Mouse (Mus musculus): ENCODE measurements around the gene AY358078. TPM values are rescaled to one million over a fixed set of nuclear protein-coding genes. Genes with fewer than 3 reads are reported as not detected.
"Not testable (repeated sequence)": the region's sequence is repeated elsewhere in the genome, so short reads cannot be mapped to it uniquely, and the experiment has no call there.

The AY358078 gene
- not detected in 2 replicates for polyA plus RNA-seq (2015; fragmentation: Nextera tagmentation; extraction: Ambion mirVana)

DNA sequence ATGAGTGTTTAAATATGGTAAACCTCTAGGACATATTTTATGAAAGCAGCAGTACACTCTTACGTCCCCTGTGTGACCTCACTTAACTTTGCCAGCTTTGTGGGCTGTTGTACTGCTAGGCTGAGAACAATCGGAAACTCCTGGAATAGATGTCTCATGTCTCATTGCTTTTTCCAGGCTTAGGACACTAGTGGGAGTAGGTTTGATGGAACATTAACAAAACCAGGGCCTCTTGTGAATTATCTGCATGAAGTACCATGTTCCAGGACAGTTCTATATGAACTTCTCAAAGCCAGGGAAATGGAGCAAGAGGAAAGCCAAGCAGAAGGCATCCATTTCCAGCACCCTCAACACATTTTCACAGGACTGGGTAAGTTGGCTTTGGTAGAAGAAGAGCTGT is at the start of gene AY358078:
Gene AY358078 (plus strand): TSS at position 301 of the 400 bp plus-strand sequence.
- no peak for ATAC-seq (ENCODE audit: low read depth)
- no peak within 1 kb of the TSS for H3K9ac ChIP-seq
- no peak within 1 kb of the TSS for H3K27ac ChIP-seq (replicated peaks)
- no peaks in the 10 kb centered on the region for H3K4me1 ChIP-seq (replicated peaks)
- no peak within 1 kb of the TSS for H3K4me3 ChIP-seq
- no peaks in the 10 kb centered on the region for H3K27me3 ChIP-seq
- WGBS, result 87% methylated on average over 2 of the region's 2 CpGs
- no peaks in the 10 kb centered on the region for H3K36me3 ChIP-seq
- no peak within 1 kb of the TSS for H3K4me2 ChIP-seq
- no peaks in the 10 kb centered on the region for H3K9me3 ChIP-seq

GRCm38 (mm10) chr14:51755944-51756343 is 43.9 kb upstream of the AY358078 start:
- 75% methylated on average over 2 of the region's 2 CpGs for WGBS
- Histone ChIP-seq H3K4me1 (replicated peaks) (no peaks in the 10 kb centered on the region), H3K9me3 (no peaks in the 10 kb centered on the region), H3K4me2 (no peak overlapping the region), H3K36me3 (no peaks in the 10 kb centered on the region), H3K27ac (replicated peaks) (no peak overlapping the region), H3K27me3 (no peaks in the 10 kb centered on the region), H3K4me3 (no peak overlapping the region), H3K9ac (no peak overlapping the region)
- ATAC-seq (ENCODE audit: low read depth), result no peak

DNA sequence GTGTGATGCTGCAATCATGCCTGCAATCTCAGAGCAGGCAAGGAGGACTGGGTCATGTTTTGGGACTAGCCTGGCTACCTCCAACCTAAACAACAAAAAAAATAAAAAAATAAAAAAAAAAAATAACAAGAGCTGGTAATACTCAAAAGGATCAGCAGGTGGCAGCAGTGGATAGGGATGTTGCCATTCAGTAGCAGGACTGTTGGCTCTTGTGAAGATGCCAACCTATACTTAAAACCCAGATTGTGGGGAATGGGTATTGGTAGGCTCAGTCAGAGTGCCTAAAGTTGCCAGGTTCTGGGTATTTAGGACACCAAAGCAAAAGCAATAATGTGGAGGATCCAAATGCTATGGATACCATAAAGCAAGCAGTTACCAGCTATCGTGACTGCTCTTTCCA is 28.5 kb upstream of the AY358078 start:
- not testable (repeated sequence) for H3K4me1 ChIP-seq (replicated peaks); H3K36me3 ChIP-seq; H3K27ac ChIP-seq (replicated peaks); H3K4me3 ChIP-seq; H3K9ac ChIP-seq; H3K9me3 ChIP-seq; H3K4me2 ChIP-seq; H3K27me3 ChIP-seq
- ATAC-seq (ENCODE audit: low read depth), result peak; percentile 59; the same call in 1 of the 2 replicates
- 84% methylated on average over 1 of the region's 1 CpGs for WGBS

DNA sequence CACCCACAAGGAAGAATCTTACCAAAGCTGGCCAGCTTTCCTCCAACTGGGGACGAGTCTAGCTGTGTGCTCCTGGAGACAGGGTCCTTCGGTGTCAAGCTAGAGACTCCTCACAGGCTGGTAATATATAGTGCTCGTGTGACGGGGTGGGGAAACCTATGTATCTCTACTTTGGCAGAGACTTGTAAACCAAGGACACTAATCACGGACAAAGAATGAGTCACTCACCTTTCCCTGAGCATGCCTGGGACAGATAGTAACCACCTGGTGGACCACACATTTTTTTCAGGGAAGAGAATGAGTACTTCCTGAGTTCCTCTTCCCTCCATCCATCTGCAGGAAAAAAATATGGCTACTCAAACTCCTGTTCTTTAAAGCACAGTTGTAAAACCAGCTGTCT is 26.4 kb upstream of the AY358078 start, which contains the start of gene Ang4:
Gene Ang4 (minus strand): TSS at position 101 of the 400 bp plus-strand sequence.
- H3K4me3 ChIP-seq, result no peak within 1 kb of the TSS
- H3K36me3 ChIP-seq, result no peaks in the 10 kb centered on the region
- WGBS, result 84% methylated on average over 5 of the region's 5 CpGs
- H3K9ac ChIP-seq, result no peak within 1 kb of the TSS
- no peak for ATAC-seq (ENCODE audit: low read depth)
- no peaks in the 10 kb centered on the region for H3K27me3 ChIP-seq
- H3K9me3 ChIP-seq, result no peaks in the 10 kb centered on the region
- H3K4me1 ChIP-seq (replicated peaks), result no peaks in the 10 kb centered on the region
- no peak within 1 kb of the TSS for H3K27ac ChIP-seq (replicated peaks)
- H3K4me2 ChIP-seq, result no peak within 1 kb of the TSS

- H3K4me2 ChIP-seq, result no peak overlapping the region
- H3K9me3 ChIP-seq, result no peaks in the 10 kb centered on the region
- H3K9ac ChIP-seq, result no peak overlapping the region
- no peak overlapping the region for H3K27ac ChIP-seq (replicated peaks)
- H3K4me1 ChIP-seq (replicated peaks), result no peaks in the 10 kb centered on the region
- WGBS, result 91% methylated on average over 1 of the region's 1 CpGs
- ATAC-seq (ENCODE audit: low read depth), result no peak
- H3K36me3 ChIP-seq, result no peaks in the 10 kb centered on the region
- no peaks in the 10 kb centered on the region for H3K27me3 ChIP-seq
- H3K4me3 ChIP-seq, result no peak overlapping the region
Measured at GRCm38 (mm10) chr14:51777791-51778190, 22.1 kb upstream of the AY358078 start.

- Histone ChIP-seq H3K27ac (replicated peaks) (no peak overlapping the region), H3K9me3 (no peaks in the 10 kb centered on the region), H3K27me3 (no peaks in the 10 kb centered on the region), H3K36me3 (no peaks in the 10 kb centered on the region), H3K9ac (no peak overlapping the region), H3K4me2 (no peak overlapping the region), H3K4me1 (replicated peaks) (no peaks in the 10 kb centered on the region), H3K4me3 (no peak overlapping the region)
- 87% methylated on average over 4 of the region's 4 CpGs for WGBS
- no peak for ATAC-seq (ENCODE audit: low read depth)
Measured at GRCm38 (mm10) chr14:51778865-51779481, 20.9 kb upstream of the AY358078 start.

DNA sequence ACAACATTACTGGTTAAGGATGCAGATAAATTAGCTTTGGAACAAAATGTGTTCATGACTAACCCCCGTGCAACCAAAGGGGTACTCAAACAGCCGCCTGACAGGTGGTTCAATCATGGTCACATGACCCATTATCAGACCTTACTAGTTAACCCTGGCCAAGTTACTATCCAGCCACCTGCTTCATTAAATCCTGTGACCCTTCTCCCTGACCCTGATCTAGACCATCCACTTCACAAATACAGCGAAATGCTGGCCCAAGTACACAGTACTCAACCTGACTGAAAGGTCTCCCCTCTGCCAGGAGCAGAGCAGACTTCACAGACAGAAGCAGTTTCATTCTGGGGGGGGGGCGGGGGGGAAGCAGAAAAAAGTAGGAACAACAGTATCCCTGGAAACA is 13.5 kb upstream of the AY358078 start:
- Histone ChIP-seq H3K4me2 (no peak overlapping the region), H3K4me3 (no peak overlapping the region), H3K4me1 (replicated peaks) (no peaks in the 10 kb centered on the region), H3K9me3 (no peaks in the 10 kb centered on the region), H3K27ac (replicated peaks) (no peak overlapping the region), H3K27me3 (no peaks in the 10 kb centered on the region), H3K9ac (no peak overlapping the region), H3K36me3 (no peaks in the 10 kb centered on the region)
- no peak for ATAC-seq (ENCODE audit: low read depth)
- 66% methylated on average over 4 of the region's 4 CpGs for WGBS

DNA sequence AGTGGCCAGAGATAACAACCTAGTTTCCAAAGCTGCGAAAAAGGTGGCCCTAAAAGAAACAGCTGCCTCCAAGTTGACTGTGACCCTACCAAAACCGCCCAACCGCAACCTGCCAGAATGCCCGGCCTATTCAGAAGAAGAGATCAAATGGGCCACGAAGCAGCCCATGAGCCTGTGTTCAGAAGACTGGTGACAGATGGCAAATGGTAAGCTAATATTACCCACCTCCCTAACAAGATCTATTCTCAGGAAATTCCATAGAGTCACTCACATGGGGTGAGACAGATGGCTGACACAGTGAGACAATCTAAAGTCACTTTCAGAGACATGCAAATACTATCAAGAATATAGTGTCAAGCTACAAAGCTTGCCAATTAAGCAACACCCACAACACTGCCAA is 12.8 kb upstream of the AY358078 start:
- no peak for ATAC-seq (ENCODE audit: low read depth)
- H3K4me3 ChIP-seq, result no peak overlapping the region
- 54% methylated on average over 5 of the region's 5 CpGs for WGBS
- no peak overlapping the region for H3K9ac ChIP-seq
- H3K4me1 ChIP-seq (replicated peaks), result no peaks in the 10 kb centered on the region
- no peaks in the 10 kb centered on the region for H3K36me3 ChIP-seq
- H3K9me3 ChIP-seq, result no peaks in the 10 kb centered on the region
- no peak overlapping the region for H3K4me2 ChIP-seq
- H3K27me3 ChIP-seq, result no peaks in the 10 kb centered on the region
- no peak overlapping the region for H3K27ac ChIP-seq (replicated peaks)

GRCm38 (mm10) chr14:51789196-51789595 is 10.7 kb upstream of the AY358078 start:
- no peak overlapping the region for H3K9ac ChIP-seq
- 85% methylated on average over 2 of the region's 2 CpGs for WGBS
- H3K4me3 ChIP-seq, result no peak overlapping the region
- H3K27me3 ChIP-seq, result no peaks in the 10 kb centered on the region
- no peak for ATAC-seq (ENCODE audit: low read depth)
- H3K36me3 ChIP-seq, result no peaks in the 10 kb centered on the region
- no peak overlapping the region for H3K4me2 ChIP-seq
- no peaks in the 10 kb centered on the region for H3K4me1 ChIP-seq (replicated peaks)
- H3K9me3 ChIP-seq, result no peaks in the 10 kb centered on the region
- no peak overlapping the region for H3K27ac ChIP-seq (replicated peaks)

- H3K4me3 ChIP-seq, result no peak overlapping the region
- H3K36me3 ChIP-seq, result no peaks in the 10 kb centered on the region
- no peaks in the 10 kb centered on the region for H3K4me1 ChIP-seq (replicated peaks)
- no peaks in the 10 kb centered on the region for H3K27me3 ChIP-seq
- no peak overlapping the region for H3K9ac ChIP-seq
- ATAC-seq (ENCODE audit: low read depth), result no peak
- no peaks in the 10 kb centered on the region for H3K9me3 ChIP-seq
- H3K27ac ChIP-seq (replicated peaks), result no peak overlapping the region
- H3K4me2 ChIP-seq, result no peak overlapping the region
- 9% methylated on average over 2 of the region's 2 CpGs for WGBS
Measured at GRCm38 (mm10) chr14:51794106-51794505, 5.7 kb upstream of the AY358078 start.

- H3K4me3 ChIP-seq, result no peak overlapping the region
- H3K4me2 ChIP-seq, result no peak overlapping the region
- no peaks in the 10 kb centered on the region for H3K9me3 ChIP-seq
- H3K9ac ChIP-seq, result no peak overlapping the region
- no peak overlapping the region for H3K27ac ChIP-seq (replicated peaks)
- H3K36me3 ChIP-seq, result no peaks in the 10 kb centered on the region
- WGBS, result 91% methylated on average over 1 of the region's 1 CpGs
- no peak for ATAC-seq (ENCODE audit: low read depth)
- H3K27me3 ChIP-seq, result no peaks in the 10 kb centered on the region
- no peaks in the 10 kb centered on the region for H3K4me1 ChIP-seq (replicated peaks)
Measured at GRCm38 (mm10) chr14:51826625-51827024, 26.8 kb downstream of the AY358078 start.

- not testable (repeated sequence) for H3K4me2 ChIP-seq; ATAC-seq (ENCODE audit: low read depth)
Measured at GRCm38 (mm10) chr14:51827842-51828241, 28.0 kb downstream of the AY358078 start.

GRCm38 (mm10) chr14:51829188-51829587 is 29.3 kb downstream of the AY358078 start:
- no peaks in the 10 kb centered on the region for H3K4me1 ChIP-seq (replicated peaks)
- H3K4me2 ChIP-seq, result no peak overlapping the region
- H3K36me3 ChIP-seq, result no peaks in the 10 kb centered on the region
- H3K4me3 ChIP-seq, result no peak overlapping the region
- ATAC-seq (ENCODE audit: low read depth), result no peak
- no peak overlapping the region for H3K9ac ChIP-seq
- 80% methylated on average over 6 of the region's 6 CpGs for WGBS
- H3K27ac ChIP-seq (replicated peaks), result no peak overlapping the region
- H3K27me3 ChIP-seq, result no peaks in the 10 kb centered on the region
- H3K9me3 ChIP-seq, result no peaks in the 10 kb centered on the region

More at GRCm38 (mm10) chr14:51827842-51828241, 28.0 kb downstream of the AY358078 start:
- not testable (repeated sequence) for H3K27me3 ChIP-seq; H3K4me1 ChIP-seq (replicated peaks); H3K27ac ChIP-seq (replicated peaks); H3K9ac ChIP-seq; H3K4me3 ChIP-seq; H3K36me3 ChIP-seq; H3K9me3 ChIP-seq
- 36% methylated on average over 5 of the region's 5 CpGs for WGBS
